Mouse (Mus musculus) v-Abl transformed pro-B cells (cell line): ENCODE data around the gene Olfr262.
"Not testable (repeated sequence)": the region's sequence is repeated elsewhere in the genome, so short reads cannot be mapped to it uniquely, and the experiment has no call there.

Source experiments
- in situ Hi-C, 2 experiments: fragments of 400-800 bp; cut with MboI; formaldehyde crosslinking; loops; one replicate each; pipeline ENCODE4 v1.15.1; 2025; ENCODE audit not compliant: unreplicated experiment in 2 of 2

Olfr262 gene

DNA sequence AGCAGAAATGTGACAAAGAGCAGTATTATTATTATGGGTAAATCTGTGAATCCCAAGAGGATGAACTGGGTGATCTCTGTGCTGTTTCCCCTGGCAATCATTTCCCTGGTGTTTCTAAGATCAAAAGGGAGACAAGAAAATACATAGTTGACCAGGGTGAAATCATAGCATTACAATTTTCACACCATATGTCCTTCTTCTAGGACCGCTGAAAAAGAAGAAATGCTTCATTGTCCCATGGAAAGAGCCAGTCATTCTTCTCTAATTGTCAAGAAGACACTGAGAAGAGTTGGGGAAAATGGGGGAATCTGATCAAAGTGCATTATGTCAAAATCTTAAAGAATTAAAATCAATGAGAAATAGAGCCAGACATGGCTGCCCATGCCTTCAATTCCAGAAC lies at the start of gene Olfr262:
Gene Olfr262 (minus strand): TSS at position 101 of the 400 bp plus-strand sequence.
- in situ Hi-C loops: no loop called here

DNA sequence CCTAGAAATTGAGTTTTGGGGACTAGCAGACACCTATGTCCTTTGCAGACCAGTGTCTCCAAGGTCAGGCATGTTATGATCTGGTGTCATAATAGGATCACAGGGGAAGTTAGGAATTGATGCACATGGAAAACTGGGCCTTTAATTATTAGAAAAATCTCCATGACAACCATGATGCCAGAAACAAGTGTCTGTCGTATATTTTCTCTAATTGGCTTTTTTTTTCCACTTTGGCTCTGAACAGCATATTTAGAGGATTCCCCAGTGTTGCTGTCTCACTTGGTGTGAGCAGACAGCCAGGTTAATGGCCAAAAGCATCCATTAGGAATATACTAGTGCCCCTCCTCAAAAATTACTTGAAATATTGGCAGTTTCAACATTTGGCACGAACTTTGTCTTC lies 38.1 kb upstream of the Olfr262 start, which contains the start of gene Olfr1434:
Gene Olfr1434 (plus strand): TSS at position 301 of the 400 bp plus-strand sequence.
- in situ Hi-C loops: no loop called here

DNA sequence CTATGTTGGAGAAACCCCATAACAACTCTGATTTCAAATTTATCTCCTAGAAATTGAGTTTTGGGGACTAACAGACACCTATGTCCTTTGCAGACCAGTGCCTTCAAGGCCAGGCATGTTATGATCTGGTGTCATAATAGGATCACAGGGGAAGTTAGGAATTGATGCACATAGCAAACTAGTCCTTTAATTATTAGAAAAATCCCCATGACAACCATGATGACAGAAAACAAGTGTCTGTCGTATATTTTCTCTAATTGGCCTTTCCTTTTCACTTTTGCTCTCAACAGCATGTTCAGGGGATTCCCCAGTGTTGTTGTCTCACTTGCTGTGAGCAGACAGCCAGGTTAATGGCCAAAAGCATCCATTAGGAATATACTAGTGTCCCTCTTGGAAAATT lies 19.3 kb upstream of the Olfr262 start, which contains the start of gene Olfr235:
Gene Olfr235 (plus strand): TSS at position 301 of the 400 bp plus-strand sequence.
- in situ Hi-C loops: no loop called here

- in situ Hi-C loops: not testable (repeated sequence)
These were observed 9.0 kb downstream of the Olfr262 start, which contains the start of gene Olfr1432 for GRCm38 (mm10) chr19:12232496-12232895. Gene Olfr1432, minus strand, starts transcription at chr19:12232596.

DNA sequence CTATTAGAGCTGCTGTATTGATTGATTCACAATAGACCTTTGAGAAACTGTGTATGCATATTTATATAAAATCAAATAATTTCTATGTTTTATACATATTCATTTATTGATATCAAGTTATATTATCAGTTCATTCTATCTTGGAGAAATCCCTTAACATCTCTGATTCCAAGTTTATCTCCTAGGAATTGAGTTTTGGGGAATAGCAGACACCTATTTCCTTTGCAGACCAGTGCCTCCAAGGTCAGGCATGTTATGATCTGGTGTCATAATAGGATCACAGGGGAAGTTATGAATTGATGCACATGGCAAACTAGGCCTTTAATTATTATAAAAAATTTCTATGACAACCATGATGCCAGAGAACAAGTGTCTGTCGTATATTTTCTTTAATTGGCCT lies 41.1 kb downstream of the Olfr262 start, which contains the start of gene Olfr1431:
Gene Olfr1431 (plus strand): TSS at position 301 of the 400 bp plus-strand sequence.
- in situ Hi-C loops: no loop called here

DNA sequence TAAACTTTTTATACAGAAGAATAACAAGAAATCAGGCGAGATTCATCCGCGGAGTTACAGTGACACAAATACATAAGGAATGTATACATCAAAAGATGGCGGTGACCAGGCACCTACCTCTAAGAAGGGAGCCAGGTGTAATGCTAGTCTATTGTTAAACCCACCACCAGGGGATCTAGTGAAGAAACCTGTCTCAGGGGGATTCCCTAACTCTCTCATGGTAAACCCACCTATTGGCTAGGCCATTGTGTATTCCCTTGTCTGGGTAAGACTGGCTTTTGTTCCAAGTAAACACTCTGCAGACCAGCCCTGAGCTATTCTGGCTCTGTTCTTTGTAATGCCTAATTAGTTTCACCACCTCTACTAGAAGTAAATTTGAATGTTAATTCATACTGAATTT lies 42.4 kb downstream of the Olfr262 start:
- in situ Hi-C loops: not testable (repeated sequence)
